Mouse (Mus musculus): Measurements from ENCODE around the gene Nadk2.

DNA sequence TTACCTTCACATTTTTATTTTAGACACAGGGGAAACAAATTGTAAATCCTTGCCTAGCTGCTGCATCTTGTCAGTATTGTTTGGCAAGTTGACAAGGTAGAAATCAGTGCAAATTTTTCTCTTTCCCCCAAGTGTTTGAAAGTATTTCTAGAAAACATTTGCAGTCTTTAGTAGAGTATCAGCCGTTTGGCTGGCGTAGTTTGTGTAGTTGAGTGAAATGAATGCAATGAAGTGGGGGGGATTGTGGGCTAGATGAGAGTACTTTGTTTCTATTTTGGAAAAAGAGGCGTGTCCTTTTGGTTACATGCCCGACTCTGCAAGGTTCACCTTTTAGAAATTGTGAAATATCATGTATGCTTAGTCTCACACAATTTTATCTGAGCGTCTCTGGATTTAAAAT lies 1.6 kb downstream of the Nadk2 start:
- TF ChIP-seq POLR2A (IDR thresholded peaks at IDR 0.05; ENCODE audit: insufficient read depth, low read depth, low read length) (no peak), CTCF (IDR thresholded peaks at IDR 0.05; ENCODE audit: insufficient read depth, low read depth, low read length) (no peak)
